Mouse (Mus musculus) hindbrain, embryonic 12.5 days (tissue): ENCODE measurements around the gene A930033H14Rik. TPM values are rescaled to one million over a fixed set of nuclear protein-coding genes. Genes with fewer than 3 reads are reported as not detected.

Source experiments
- ATAC-seq: fragments of 200-750 bp; cut with Nextera tagmentation; 2 replicates; pipeline ENCODE4 v1.8.0; 2017; ENCODE audit warnings: moderate TSS enrichment; ENCODE audit not compliant: low FRiP score
- H3K27ac ChIP-seq: fragments of 300-500 bp; sonication (generic); 2 replicates; pipeline ENCODE4 v1.5.1; 2016; ENCODE audit warnings: mild to moderate bottlenecking
- H3K27me3 ChIP-seq: fragments of 300-500 bp; sonication (generic); 2 replicates; pipeline ENCODE4 v1.6.1; 2016; ENCODE audit warnings: mild to moderate bottlenecking
- H3K36me3 ChIP-seq: fragments of 300-500 bp; sonication (generic); 2 replicates; pipeline ENCODE4 v1.6.1; 2016; ENCODE audit warnings: mild to moderate bottlenecking
- H3K4me1 ChIP-seq: fragments of 300-500 bp; sonication (generic); 2 replicates; pipeline ENCODE4 v1.6.1; 2016
- H3K4me2 ChIP-seq: fragments of 300-500 bp; sonication (generic); replicated peaks from 2 replicates; pipeline ENCODE4 v1.6.1; 2016; ENCODE audit warnings: mild to moderate bottlenecking
- H3K4me3 ChIP-seq: fragments of 300-500 bp; sonication (generic); 2 replicates; pipeline ENCODE4 v1.5.1; 2016; ENCODE audit warnings: mild to moderate bottlenecking
- H3K9ac ChIP-seq: fragments of 300-500 bp; sonication (generic); 2 replicates; pipeline ENCODE4 v1.6.1; 2016; ENCODE audit warnings: mild to moderate bottlenecking, moderate library complexity
- H3K9me3 ChIP-seq: fragments of 300-500 bp; sonication (generic); replicated peaks from 2 replicates; pipeline ENCODE4 v1.6.1; 2016; ENCODE audit warnings: mild to moderate bottlenecking
- WGBS: fragments of 180-500 bp; shearing (Covaris S2); methylation state at CpG from one replicate; pipeline ENCODE4 v1.1.7; 2016; 5-methylcytosine and 5-hydroxymethylcytosine counted together
- polyA plus RNA-seq: library from polyadenylated mRNA; unstranded; fragments of >200 nt; fragmentation: Nextera tagmentation; extraction: Ambion mirVana; gene quantifications from 2 replicates; pipeline ENCODE4 v1.2.1, GENCODE M21; 2016

A930033H14Rik gene
- polyA plus RNA-seq, 1 experiment from 2014 or later: 1.9 TPM

- ATAC-seq: no peak
- Histone ChIP-seq H3K4me3 (no peak overlapping the region), H3K9me3 (no peaks in the 10 kb centered on the region), H3K27ac (no peak overlapping the region), H3K4me1 (peaks cover 7% of the 10 kb centered on the region), H3K27me3 (no peaks in the 10 kb centered on the region), H3K4me2 (no peak overlapping the region), H3K9ac (no peak overlapping the region), H3K36me3 (peaks cover 9% of the 10 kb centered on the region; the same call in 1 of the 2 replicates)
- WGBS: 92% methylated on average over 29 of the region's 29 CpGs
Measured at GRCm38 (mm10) chr10:69248261-69249160, 35.6 kb upstream of the A930033H14Rik start.

- H3K9me3 ChIP-seq: no peaks in the 10 kb centered on the region
- no peak overlapping the region for H3K9ac ChIP-seq
- H3K36me3 ChIP-seq: peaks cover 9% of the 10 kb centered on the region; the same call in 1 of the 2 replicates
- 94% methylated on average over 7 of the region's 7 CpGs for WGBS
- ATAC-seq: no peak
- no peak overlapping the region for H3K4me3 ChIP-seq
- H3K27me3 ChIP-seq: no peaks in the 10 kb centered on the region
- no peaks in the 10 kb centered on the region for H3K4me1 ChIP-seq
- no peak overlapping the region for H3K4me2 ChIP-seq
- H3K27ac ChIP-seq: no peak overlapping the region
Measured at GRCm38 (mm10) chr10:69247311-69248033, 34.6 kb upstream of the A930033H14Rik start.

- Histone ChIP-seq H3K4me2 (no peak overlapping the region), H3K4me1 (no peaks in the 10 kb centered on the region), H3K36me3 (peaks cover 9% of the 10 kb centered on the region; the same call in 1 of the 2 replicates), H3K9me3 (no peaks in the 10 kb centered on the region), H3K27ac (no peak overlapping the region), H3K27me3 (no peaks in the 10 kb centered on the region), H3K4me3 (no peak overlapping the region), H3K9ac (no peak overlapping the region)
- ATAC-seq: no peak
- WGBS: 79% methylated on average over 3 of the region's 3 CpGs
Measured at GRCm38 (mm10) chr10:69246762-69247161, 33.9 kb upstream of the A930033H14Rik start.

GRCm38 (mm10) chr10:69245906-69246668 is 33.2 kb upstream of the A930033H14Rik start:
- ATAC-seq: no peak
- WGBS: 89% methylated on average over 10 of the region's 10 CpGs
- H3K27me3 ChIP-seq: no peaks in the 10 kb centered on the region
- H3K4me1 ChIP-seq: no peaks in the 10 kb centered on the region
- H3K4me2 ChIP-seq: no peak overlapping the region
- H3K4me3 ChIP-seq: no peak overlapping the region
- no peaks in the 10 kb centered on the region for H3K9me3 ChIP-seq
- H3K9ac ChIP-seq: no peak overlapping the region
- peaks cover 9% of the 10 kb centered on the region; the same call in 1 of the 2 replicates for H3K36me3 ChIP-seq
- H3K27ac ChIP-seq: no peak overlapping the region

GRCm38 (mm10) chr10:69245151-69245550 is 32.3 kb upstream of the A930033H14Rik start:
- Histone ChIP-seq H3K4me1 (no peaks in the 10 kb centered on the region), H3K9ac (no peak overlapping the region), H3K4me2 (no peak overlapping the region), H3K9me3 (no peaks in the 10 kb centered on the region), H3K36me3 (0 out of 2 replicates have a peak, but pooled peaks cover 6% of the 10 kb centered on the region), H3K27me3 (no peaks in the 10 kb centered on the region), H3K4me3 (no peak overlapping the region), H3K27ac (no peak overlapping the region)
- ATAC-seq: no peak
- WGBS: 92% methylated on average over 4 of the region's 4 CpGs

DNA sequence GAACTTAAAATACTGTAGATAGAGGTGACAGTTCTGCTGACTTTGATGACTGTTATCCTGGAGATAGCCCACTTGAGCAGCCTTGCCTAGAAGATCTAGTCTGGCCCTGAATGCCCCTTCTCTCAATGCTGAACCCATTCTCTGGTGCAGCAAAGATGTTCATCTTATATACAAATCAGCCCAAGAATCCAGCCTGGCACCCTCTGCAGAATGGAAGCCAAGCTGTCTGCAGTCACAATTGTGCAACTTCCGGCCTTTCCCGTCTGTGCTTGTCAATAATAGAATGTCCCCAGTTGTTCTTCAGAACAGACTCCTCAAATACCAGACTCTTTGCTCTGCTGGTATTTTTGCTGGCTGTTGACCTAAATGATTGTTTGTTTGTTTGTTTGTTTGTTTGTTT is 27.6 kb upstream of the A930033H14Rik start:
- Histone ChIP-seq H3K36me3 (no peaks in the 10 kb centered on the region), H3K4me2 (no peak overlapping the region), H3K9ac (no peak overlapping the region), H3K4me3 (no peak overlapping the region), H3K27ac (no peak overlapping the region), H3K27me3 (no peaks in the 10 kb centered on the region), H3K4me1 (peaks cover 3% of the 10 kb centered on the region; the same call in 1 of the 2 replicates), H3K9me3 (no peaks in the 10 kb centered on the region; the same call in 1 of the 2 replicates)
- 82% methylated on average over 2 of the region's 2 CpGs for WGBS
- ATAC-seq: no peak

GRCm38 (mm10) chr10:69238311-69238710 is 25.4 kb upstream of the A930033H14Rik start:
- WGBS: 47% methylated on average over 6 of the region's 6 CpGs
- Histone ChIP-seq H3K9me3 (no peaks in the 10 kb centered on the region; the same call in 1 of the 2 replicates), H3K36me3 (no peaks in the 10 kb centered on the region), H3K4me3 (no peak overlapping the region), H3K4me1 (peaks cover 3% of the 10 kb centered on the region; the same call in 1 of the 2 replicates), H3K4me2 (no peak overlapping the region), H3K27me3 (no peaks in the 10 kb centered on the region), H3K9ac (no peak overlapping the region), H3K27ac (no peak overlapping the region)
- ATAC-seq: peak; percentile 54; the same call in 1 of the 2 replicates

DNA sequence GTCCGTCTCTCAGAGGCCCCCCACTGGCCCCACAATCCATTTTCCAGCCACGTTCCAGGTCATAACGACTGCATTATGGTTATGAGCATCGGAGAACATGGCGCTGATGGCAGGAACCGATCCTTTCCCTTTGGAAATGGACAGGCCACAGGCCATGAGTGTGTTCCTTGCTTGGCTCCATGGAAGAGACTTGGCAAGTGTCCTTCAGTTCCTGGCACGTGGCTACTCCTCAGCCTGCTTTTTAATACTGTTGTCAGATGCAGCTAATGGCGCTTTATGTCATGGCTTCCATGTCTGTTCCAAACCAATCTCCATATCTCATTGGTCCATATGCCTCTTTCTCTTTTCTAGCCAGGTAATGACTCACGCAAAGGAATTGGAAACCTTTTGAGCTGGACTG is 24.9 kb upstream of the A930033H14Rik start:
- no peak for ATAC-seq
- WGBS: 92% methylated on average over 9 of the region's 9 CpGs
- H3K27ac ChIP-seq: no peak overlapping the region

DNA sequence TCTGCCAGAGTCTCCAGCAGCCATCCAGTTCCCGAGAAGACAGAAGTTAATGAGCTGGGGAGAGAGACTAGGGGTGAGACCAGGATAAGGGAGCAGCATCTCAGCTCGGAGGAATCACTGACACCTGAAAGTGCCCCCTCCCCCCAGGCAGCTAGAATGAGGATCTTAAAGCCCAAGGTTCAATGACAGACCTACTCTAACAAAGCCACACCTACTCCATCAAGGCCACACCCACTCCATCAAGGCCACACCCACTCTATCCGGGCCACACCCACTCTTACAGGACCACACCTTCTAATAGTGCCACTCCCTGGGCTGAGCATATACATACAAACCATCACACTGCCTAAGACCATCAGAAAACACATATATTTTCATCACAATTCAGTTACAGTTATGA is 24.3 kb upstream of the A930033H14Rik start:
- Histone ChIP-seq H3K9me3 (no peaks in the 10 kb centered on the region; the same call in 1 of the 2 replicates), H3K4me1 (peaks cover 3% of the 10 kb centered on the region; the same call in 1 of the 2 replicates), H3K4me3 (no peak overlapping the region), H3K36me3 (no peaks in the 10 kb centered on the region), H3K27ac (no peak overlapping the region), H3K9ac (no peak overlapping the region), H3K27me3 (no peaks in the 10 kb centered on the region), H3K4me2 (no peak overlapping the region)
- WGBS: 85% methylated on average over 3 of the region's 3 CpGs
- no peak for ATAC-seq

More for the DNA sequence above, 24.9 kb upstream of the A930033H14Rik start:
- Histone ChIP-seq H3K4me1 (peaks cover 3% of the 10 kb centered on the region; the same call in 1 of the 2 replicates), H3K9ac (no peak overlapping the region), H3K36me3 (no peaks in the 10 kb centered on the region), H3K4me3 (no peak overlapping the region), H3K9me3 (no peaks in the 10 kb centered on the region; the same call in 1 of the 2 replicates), H3K4me2 (no peak overlapping the region), H3K27me3 (no peaks in the 10 kb centered on the region)

DNA sequence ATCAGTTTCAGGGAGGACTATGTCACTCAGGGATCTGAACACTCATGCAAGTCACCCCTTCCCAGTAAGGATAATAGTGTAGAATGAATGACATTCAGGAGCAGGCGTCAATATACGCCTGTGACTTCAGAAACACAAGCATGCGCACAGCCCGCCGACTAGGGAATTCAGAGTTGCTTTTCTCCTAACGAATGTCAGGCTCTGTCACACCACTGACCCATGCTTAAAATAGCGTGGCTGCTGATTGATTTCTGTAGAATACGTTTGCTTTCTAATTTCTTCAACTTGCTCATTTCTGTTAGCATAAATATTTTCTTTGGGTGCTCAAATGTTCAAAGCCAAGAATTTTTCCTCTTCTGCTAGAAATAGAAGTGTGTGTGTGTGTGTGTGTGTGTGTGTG is 13.1 kb upstream of the A930033H14Rik start:
- Histone ChIP-seq H3K27me3 (no peaks in the 10 kb centered on the region), H3K9me3 (no peaks in the 10 kb centered on the region), H3K4me3 (no peak overlapping the region), H3K9ac (no peak overlapping the region), H3K27ac (no peak overlapping the region), H3K36me3 (0 out of 2 replicates have a peak, but pooled peaks cover 4% of the 10 kb centered on the region), H3K4me2 (no peak overlapping the region), H3K4me1 (no peaks in the 10 kb centered on the region)
- WGBS: 76% methylated on average over 8 of the region's 8 CpGs
- ATAC-seq: no peak

GRCm38 (mm10) chr10:69225471-69225870 is 12.6 kb upstream of the A930033H14Rik start:
- H3K27me3 ChIP-seq: no peaks in the 10 kb centered on the region
- no peaks in the 10 kb centered on the region for H3K9me3 ChIP-seq
- H3K4me3 ChIP-seq: no peak overlapping the region
- ATAC-seq: no peak
- H3K9ac ChIP-seq: no peak overlapping the region
- H3K4me2 ChIP-seq: no peak overlapping the region
- no peaks in the 10 kb centered on the region for H3K4me1 ChIP-seq
- WGBS: 93% methylated on average over 5 of the region's 5 CpGs
- H3K27ac ChIP-seq: no peak overlapping the region
- H3K36me3 ChIP-seq: 0 out of 2 replicates have a peak, but pooled peaks cover 4% of the 10 kb centered on the region
